Mouse (Mus musculus) thymus, adult 2 months (tissue): ENCODE results near the gene Pbxip1.

Experiments
- CTCF ChIP-seq: fragments of 200-500 bp; IDR thresholded peaks from 2 replicates; pipeline ENCODE4 v1.5.1; 2012; ENCODE audit warnings: mild to moderate bottlenecking, control low read depth, low read length, moderate library complexity, borderline replicate concordance; ENCODE audit not compliant: control insufficient read depth, poor library complexity, insufficient read depth; ENCODE audit errors: extremely low read depth
- POLR2A ChIP-seq: fragments of 200-500 bp; IDR thresholded peaks from 2 replicates; pipeline ENCODE4 v1.6.1; 2012; ENCODE audit warnings: mild to moderate bottlenecking, low read length, control low read depth, moderate library complexity; ENCODE audit not compliant: control insufficient read depth, poor library complexity, insufficient read depth; ENCODE audit errors: extremely low read depth

- no peak for TF ChIP-seq CTCF
- TF ChIP-seq POLR2A, result no peak
Measured at GRCm38 (mm10) chr3:89437269-89437668, 763 bp downstream of the Pbxip1 start.
